Mouse (Mus musculus): Measurements from ENCODE around the gene Pdzph1. TPM values are rescaled to one million over a fixed set of nuclear protein-coding genes. Genes with fewer than 3 reads are reported as not detected.

Pdzph1 gene
- polyA plus RNA-seq (2014; fragmentation: Nextera tagmentation; extraction: Ambion mirVana): not detected in 2 replicates

DNA sequence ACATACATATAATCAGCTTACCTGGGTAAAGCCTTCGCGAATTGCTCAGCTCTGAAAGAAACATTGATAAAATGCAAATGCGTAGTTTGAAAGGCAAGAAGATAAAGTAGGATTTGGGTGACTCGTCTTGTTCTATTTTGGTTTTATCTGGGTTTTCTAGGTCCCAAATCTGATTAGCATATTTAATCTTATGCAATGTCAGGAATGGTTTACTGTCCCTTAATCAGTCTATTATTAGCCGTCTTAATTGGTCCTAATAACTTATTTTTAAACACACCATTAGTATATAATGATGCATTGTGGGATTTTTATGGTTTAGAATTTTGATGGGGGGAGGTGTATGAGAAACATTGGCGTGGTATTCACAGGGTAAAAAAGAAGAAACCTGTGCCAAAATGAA, at the start of gene Pdzph1:
Gene Pdzph1, minus strand, starts transcription at position 101 of the 400 bp plus-strand sequence.
- Histone ChIP-seq H3K27me3 (ENCODE audit: insufficient read depth, low read length) (no peaks in the 10 kb centered on the region), H3K4me1 (ENCODE audit: insufficient read depth) (no peaks in the 10 kb centered on the region), H3K27ac (ENCODE audit: low read depth) (no peak within 1 kb of the TSS), H3K4me3 (ENCODE audit: low read depth, low read length) (no peak within 1 kb of the TSS), H3K9ac (no peak within 1 kb of the TSS), H3K4me2 (no peak within 1 kb of the TSS), H3K36me3 (ENCODE audit: insufficient read depth) (no peaks in the 10 kb centered on the region), H3K9me3 (ENCODE audit: low read depth, low read length) (no peaks in the 10 kb centered on the region)
- 83% methylated on average over 6 of the region's 6 CpGs for WGBS
- ATAC-seq (ENCODE audit: insufficient read depth) (no peak), DNase-seq (no peak)
- no peak for TF ChIP-seq CTCF (IDR thresholded peaks at IDR 0.05; ENCODE audit: low read depth)

DNA sequence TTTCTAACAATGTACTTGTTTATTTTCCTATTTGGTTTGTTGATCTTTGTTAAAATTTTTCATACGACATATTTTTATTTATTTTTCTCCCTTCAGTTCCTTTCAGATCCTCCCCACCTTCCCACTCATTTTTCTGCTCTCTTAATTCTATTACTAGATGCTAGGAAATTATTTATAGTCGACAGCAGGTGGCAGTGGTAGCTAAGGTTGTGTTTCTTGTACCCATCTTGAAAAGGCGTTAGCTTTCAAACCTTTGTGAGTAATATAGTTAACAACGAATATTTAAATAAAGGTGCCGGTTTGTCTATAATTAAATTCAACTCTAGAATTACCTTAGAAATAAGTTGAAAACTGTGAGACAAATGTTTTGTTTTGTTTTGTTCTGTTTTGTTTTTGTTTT, 48.6 kb upstream of the Pdzph1 start:
- 0 out of 2 replicates have a peak, but pooled peaks have one; percentile 23 for TF ChIP-seq CTCF (IDR thresholded peaks at IDR 0.05; ENCODE audit: low read depth)
- WGBS: 46% methylated on average over 5 of the region's 5 CpGs
- ATAC-seq (ENCODE audit: insufficient read depth): no peak

DNA sequence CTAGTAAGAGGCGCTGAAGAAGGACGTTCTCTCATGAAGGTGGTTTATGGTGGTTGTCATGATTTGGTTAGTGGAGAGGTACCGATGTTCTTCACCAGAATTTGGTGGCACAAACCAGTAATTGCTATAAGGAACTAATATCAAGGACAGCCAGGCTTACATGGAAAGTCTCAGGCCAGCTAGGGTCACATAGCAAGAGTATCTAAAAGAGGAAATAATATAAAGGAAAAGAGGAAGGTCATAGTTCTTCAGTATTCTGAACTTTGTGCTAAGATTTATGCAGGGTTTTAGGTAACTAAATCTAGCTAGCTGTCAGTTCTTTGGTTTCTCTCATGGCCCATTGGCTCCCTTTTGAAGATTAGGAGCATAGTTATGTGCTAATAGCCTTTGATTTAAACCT, 42.3 kb upstream of the Pdzph1 start:
- Histone ChIP-seq H3K27ac (ENCODE audit: low read depth) (no peak overlapping the region), H3K36me3 (ENCODE audit: insufficient read depth) (no peaks in the 10 kb centered on the region), H3K27me3 (ENCODE audit: insufficient read depth, low read length) (no peaks in the 10 kb centered on the region), H3K4me2 (no peak overlapping the region), H3K9me3 (ENCODE audit: low read depth, low read length) (no peaks in the 10 kb centered on the region), H3K4me1 (ENCODE audit: insufficient read depth) (no peaks in the 10 kb centered on the region), H3K9ac (no peak overlapping the region), H3K4me3 (ENCODE audit: low read depth, low read length) (no peak overlapping the region)
- 86% methylated on average over 3 of the region's 3 CpGs for WGBS
- no peak for TF ChIP-seq CTCF (IDR thresholded peaks at IDR 0.05; ENCODE audit: low read depth)
- DNase-seq: no peak
- no peak for ATAC-seq (ENCODE audit: insufficient read depth)

More for the DNA sequence above, 48.6 kb upstream of the Pdzph1 start:
- Histone ChIP-seq H3K36me3 (ENCODE audit: insufficient read depth) (no peaks in the 10 kb centered on the region), H3K9me3 (ENCODE audit: low read depth, low read length) (no peaks in the 10 kb centered on the region), H3K4me2 (no peak overlapping the region), H3K27ac (ENCODE audit: low read depth) (no peak overlapping the region), H3K27me3 (ENCODE audit: insufficient read depth, low read length) (no peaks in the 10 kb centered on the region), H3K4me3 (ENCODE audit: low read depth, low read length) (no peak overlapping the region), H3K4me1 (ENCODE audit: insufficient read depth) (no peaks in the 10 kb centered on the region), H3K9ac (no peak overlapping the region)
- DNase-seq: peak; percentile 46

DNA sequence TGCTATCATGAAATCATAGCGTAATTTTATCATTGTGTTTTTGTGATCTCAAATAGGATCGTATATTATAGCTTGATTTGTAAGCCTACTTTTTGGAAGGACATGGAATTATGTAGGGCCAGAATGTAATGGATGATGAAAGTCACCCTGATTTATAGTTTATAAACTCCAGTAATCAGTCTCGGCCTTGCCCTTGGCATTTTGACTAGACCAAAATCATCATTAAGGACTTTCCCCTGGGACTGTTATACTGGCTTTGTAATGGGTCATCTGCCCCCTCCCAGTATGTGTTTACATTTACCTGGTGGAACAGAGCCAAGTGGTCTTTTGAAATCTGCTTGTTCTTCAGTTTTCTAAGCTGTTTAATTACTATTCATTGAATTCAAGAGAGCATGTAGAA, 35.2 kb upstream of the Pdzph1 start:
- ATAC-seq (ENCODE audit: insufficient read depth): no peak
- Histone ChIP-seq H3K4me1 (ENCODE audit: insufficient read depth) (no peaks in the 10 kb centered on the region), H3K27ac (ENCODE audit: low read depth) (no peak overlapping the region), H3K9ac (no peak overlapping the region), H3K9me3 (ENCODE audit: low read depth, low read length) (no peaks in the 10 kb centered on the region), H3K27me3 (ENCODE audit: insufficient read depth, low read length) (no peaks in the 10 kb centered on the region), H3K36me3 (ENCODE audit: insufficient read depth) (no peaks in the 10 kb centered on the region), H3K4me3 (ENCODE audit: low read depth, low read length) (no peak overlapping the region), H3K4me2 (no peak overlapping the region)
- 75% methylated on average over 3 of the region's 3 CpGs for WGBS
- TF ChIP-seq CTCF (IDR thresholded peaks at IDR 0.05; ENCODE audit: low read depth): no peak
- DNase-seq: no peak

DNA sequence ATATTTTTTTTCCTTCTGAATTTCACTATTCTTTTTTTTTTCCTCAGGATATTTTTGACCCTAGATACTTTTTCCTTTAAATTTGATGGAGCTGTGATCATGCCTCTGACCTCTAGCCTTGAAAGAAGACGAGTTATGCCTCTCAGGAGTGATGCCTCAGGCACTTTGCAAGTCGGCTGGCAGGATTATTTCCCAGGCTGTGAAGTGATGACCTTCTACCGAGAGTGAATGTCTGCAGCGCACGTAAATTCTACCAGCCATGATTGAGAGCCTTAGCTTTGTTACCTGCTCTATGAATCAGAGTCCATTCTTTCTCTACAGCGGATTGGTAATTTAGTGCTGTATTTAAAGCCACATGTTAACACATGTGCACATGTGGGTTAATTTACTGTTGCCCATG, 33.3 kb upstream of the Pdzph1 start:
- no peak for ATAC-seq (ENCODE audit: insufficient read depth)
- Histone ChIP-seq H3K27ac (ENCODE audit: low read depth) (no peak overlapping the region), H3K4me1 (ENCODE audit: insufficient read depth) (no peaks in the 10 kb centered on the region), H3K36me3 (ENCODE audit: insufficient read depth) (no peaks in the 10 kb centered on the region), H3K4me3 (ENCODE audit: low read depth, low read length) (no peak overlapping the region), H3K9ac (no peak overlapping the region), H3K4me2 (no peak overlapping the region), H3K9me3 (ENCODE audit: low read depth, low read length) (no peaks in the 10 kb centered on the region), H3K27me3 (ENCODE audit: insufficient read depth, low read length) (no peaks in the 10 kb centered on the region)
- 40% methylated on average over 6 of the region's 6 CpGs for WGBS
- TF ChIP-seq CTCF (IDR thresholded peaks at IDR 0.05; ENCODE audit: low read depth): no peak
- DNase-seq: no peak

DNA sequence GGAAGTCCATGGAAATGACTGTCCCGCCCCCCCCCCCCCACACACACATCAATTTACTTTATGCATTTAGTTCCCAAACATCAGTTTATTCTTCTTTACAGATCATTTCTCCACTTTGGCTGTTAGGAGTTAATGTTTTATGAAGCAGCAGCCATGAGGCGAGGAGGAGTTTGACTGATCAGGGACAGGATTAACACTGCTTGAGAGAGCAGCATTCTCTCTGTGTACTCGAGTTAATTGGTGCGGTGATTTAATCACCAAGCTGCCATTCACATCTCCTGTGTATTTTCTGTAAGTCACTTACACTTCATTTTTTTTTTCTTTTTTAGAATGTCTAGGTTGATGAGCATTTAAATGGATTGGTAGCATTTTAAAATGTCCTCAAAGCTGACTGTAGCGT, 32.8 kb upstream of the Pdzph1 start:
- Histone ChIP-seq H3K9ac (no peak overlapping the region), H3K27me3 (ENCODE audit: insufficient read depth, low read length) (no peaks in the 10 kb centered on the region), H3K4me2 (no peak overlapping the region), H3K4me3 (ENCODE audit: low read depth, low read length) (no peak overlapping the region), H3K36me3 (ENCODE audit: insufficient read depth) (no peaks in the 10 kb centered on the region), H3K4me1 (ENCODE audit: insufficient read depth) (no peaks in the 10 kb centered on the region), H3K9me3 (ENCODE audit: low read depth, low read length) (no peaks in the 10 kb centered on the region), H3K27ac (ENCODE audit: low read depth) (no peak overlapping the region)
- 45% methylated on average over 5 of the region's 5 CpGs for WGBS
- no peak for TF ChIP-seq CTCF (IDR thresholded peaks at IDR 0.05; ENCODE audit: low read depth)
- no peak for ATAC-seq (ENCODE audit: insufficient read depth)
- DNase-seq: no peak

DNA sequence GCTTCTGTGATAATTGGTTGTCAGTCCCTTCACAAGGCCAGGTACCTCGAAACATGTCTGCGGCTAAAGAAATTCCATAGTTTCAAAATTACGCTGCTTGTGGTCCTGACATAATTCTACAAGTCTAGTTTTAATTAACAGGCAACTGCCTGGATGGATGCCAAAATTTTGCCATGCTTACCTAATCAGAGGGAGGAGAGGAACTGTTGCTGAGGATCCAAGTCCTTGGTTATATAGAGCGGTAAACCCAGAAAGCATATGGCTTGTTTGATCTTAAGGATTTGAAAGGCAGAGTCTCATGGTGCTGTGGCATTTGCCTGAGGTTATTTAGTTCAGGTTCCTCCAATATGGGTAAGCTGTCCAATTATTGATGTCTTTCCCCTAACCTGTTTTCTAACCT, 27.5 kb upstream of the Pdzph1 start:
- DNase-seq (no peak), ATAC-seq (ENCODE audit: insufficient read depth) (no peak)
- Histone ChIP-seq H3K9ac (no peak overlapping the region), H3K4me1 (ENCODE audit: insufficient read depth) (no peaks in the 10 kb centered on the region), H3K4me2 (no peak overlapping the region), H3K27ac (ENCODE audit: low read depth) (no peak overlapping the region), H3K9me3 (ENCODE audit: low read depth, low read length) (no peaks in the 10 kb centered on the region), H3K36me3 (ENCODE audit: insufficient read depth) (no peaks in the 10 kb centered on the region), H3K4me3 (ENCODE audit: low read depth, low read length) (no peak overlapping the region), H3K27me3 (ENCODE audit: insufficient read depth, low read length) (no peaks in the 10 kb centered on the region)
- no peak for TF ChIP-seq CTCF (IDR thresholded peaks at IDR 0.05; ENCODE audit: low read depth)
- WGBS: 85% methylated on average over 4 of the region's 4 CpGs

DNA sequence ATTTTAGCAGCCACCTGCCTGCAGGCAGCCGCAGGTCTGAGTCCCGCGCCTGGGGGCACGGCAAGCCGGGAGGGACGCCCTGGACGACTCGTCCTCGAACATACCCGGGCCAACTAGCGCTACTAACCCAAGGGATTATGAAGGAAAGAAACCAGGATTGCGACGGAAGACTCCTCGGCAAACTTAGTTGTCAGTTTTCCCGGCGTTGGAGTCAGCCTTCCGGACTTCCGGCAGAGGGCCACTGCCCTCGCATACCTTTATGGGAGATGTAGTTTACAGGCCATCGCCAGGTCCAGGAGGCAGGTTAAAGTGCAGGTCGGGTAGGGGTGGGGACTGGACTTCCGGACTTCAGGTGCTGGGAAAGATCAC, 21.9 kb upstream of the Pdzph1 start, which contains the start of gene Nudt12:
Gene Nudt12, minus strand, starts transcription at position 282 of the 369 bp plus-strand sequence.
- H3K4me1 ChIP-seq (ENCODE audit: insufficient read depth): no peaks in the 10 kb centered on the region; the same call in 1 of the 2 replicates
- H3K27ac ChIP-seq (ENCODE audit: low read depth): peak within 1 kb of the TSS; percentile 50; the same call in 1 of the 2 replicates
- ATAC-seq (ENCODE audit: insufficient read depth): peak; percentile 92
- under 1% methylated on average over 22 of the region's 22 CpGs for WGBS
- H3K4me2 ChIP-seq: peak within 1 kb of the TSS; percentile 74
- H3K9me3 ChIP-seq (ENCODE audit: low read depth, low read length): no peaks in the 10 kb centered on the region
- peak; percentile 59 for DNase-seq
- H3K36me3 ChIP-seq (ENCODE audit: insufficient read depth): no peaks in the 10 kb centered on the region
- TF ChIP-seq CTCF (IDR thresholded peaks at IDR 0.05; ENCODE audit: low read depth): no peak
- H3K4me3 ChIP-seq (ENCODE audit: low read depth, low read length): peak within 1 kb of the TSS; percentile 60
- peak within 1 kb of the TSS; percentile 71 for H3K9ac ChIP-seq
- no peaks in the 10 kb centered on the region for H3K27me3 ChIP-seq (ENCODE audit: insufficient read depth, low read length)
